Mouse (Mus musculus) small intestine, adult 2 months (tissue): ENCODE measurements around the gene Dzip1.

Experiments used
- CTCF ChIP-seq: fragments of 200-500 bp; IDR thresholded peaks from 2 replicates; pipeline ENCODE4 v1.5.1; 2012; ENCODE audit warnings: low read depth, mild to moderate bottlenecking, control low read depth, inconsistent platforms, low read length, moderate library complexity, mixed read lengths; ENCODE audit not compliant: insufficient replicate concordance, insufficient read length; ENCODE audit errors: extremely low read depth
- POLR2A ChIP-seq: fragments of 200-500 bp; IDR thresholded peaks from 2 replicates; pipeline ENCODE4 v1.6.1; 2012; ENCODE audit warnings: low read depth, mild to moderate bottlenecking, control low read depth, inconsistent platforms, low read length, moderate library complexity

DNA sequence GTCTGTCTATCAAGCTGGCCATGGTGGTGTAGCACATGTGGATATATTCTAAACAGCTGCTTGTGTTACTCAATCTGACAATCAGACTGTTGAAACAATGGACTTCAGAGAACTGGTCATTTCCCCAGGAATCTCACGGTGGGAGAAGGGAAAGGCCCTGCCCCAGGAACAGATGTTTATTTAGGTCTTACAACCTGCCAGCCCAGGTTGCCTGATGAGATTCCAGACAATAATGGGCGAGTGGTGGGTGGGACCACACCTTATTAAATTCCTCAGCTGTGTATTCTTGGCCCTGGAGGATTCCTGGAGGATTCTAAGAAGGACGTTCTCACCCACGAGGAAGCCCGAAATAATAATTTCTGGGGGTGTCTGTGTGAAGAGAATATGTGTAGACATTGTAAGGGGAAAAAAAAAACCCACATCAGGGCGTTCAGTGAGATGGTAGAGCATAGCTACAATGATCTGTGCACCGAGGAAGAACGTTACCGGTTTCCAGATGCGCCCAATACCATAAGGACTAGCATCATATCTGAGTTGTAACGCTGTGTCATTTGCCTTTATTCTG lies 46.8 kb downstream of the Dzip1 start:
- no peak for TF ChIP-seq CTCF
- no peak for TF ChIP-seq POLR2A
